Mouse (Mus musculus) neural tube, embryonic 14.5 days (tissue): Measurements from ENCODE around the gene Timm29. TPM values are rescaled to one million over a fixed set of nuclear protein-coding genes. Genes with fewer than 3 reads are reported as not detected.

Source experiments
- microRNA counts: library from miRNA; unstranded; fragments of <30 nt; microRNA quantifications from one replicate; lab custom pipeline; 2016
- microRNA-seq: library from miRNA; unstranded; fragments of <30 nt; microRNA quantifications from one replicate; pipeline ENCODE4, GENCODE M21; 2016
- polyA plus RNA-seq: library from polyadenylated mRNA; unstranded; fragments of >200 nt; fragmentation: Nextera tagmentation; extraction: Ambion mirVana; gene quantifications from 2 replicates; pipeline ENCODE4 v1.2.1, GENCODE M21; 2014

The Timm29 gene
- polyA plus RNA-seq, 1 experiment from 2014 or later: 73.0 TPM

MicroRNAs encoded within 50 kb of the gene (microRNA counts, 519-probe panel; counts per million panel counts)
- not detected for microRNA mmu-miR-1946b (lab: Ali Mortazavi, UCI)

Small RNA genes within 50 kb of the gene (microRNA-seq; reads per million reads assigned to microRNA genes)
- not detected for gene Mir1946b

Other genes starting within 250 kb of the Timm29 start
- gene Ilf3, start 224.9 kb upstream of the Timm29 start, polyA plus RNA-seq: 210 and 222 TPM in 2 replicates
- 43.7 and 48.9 TPM in 2 replicates for gene Qtrt1, start 180.9 kb upstream of the Timm29 start, polyA plus RNA-seq
- 53.1 and 59.4 TPM in 2 replicates for gene Dnm2, start 167.8 kb upstream of the Timm29 start, polyA plus RNA-seq
- 42.2 and 45.7 TPM in 2 replicates for gene Tmed1, start 82.5 kb upstream of the Timm29 start, polyA plus RNA-seq
- 2.5 and 3.0 TPM in 2 replicates for gene AB124611, start 66.5 kb upstream of the Timm29 start, polyA plus RNA-seq
- gene Carm1, start 45.8 kb upstream of the Timm29 start, polyA plus RNA-seq: 30.1 and 36.4 TPM in 2 replicates
- gene Yipf2, start 106 bp downstream of the Timm29 start, polyA plus RNA-seq: 20.3 and 21.8 TPM in 2 replicates
- gene Smarca4, start 23.4 kb downstream of the Timm29 start, polyA plus RNA-seq: 138 and 152 TPM in 2 replicates
- 7.3 and 8.3 TPM in 2 replicates for gene Ldlr, start 130.8 kb downstream of the Timm29 start, polyA plus RNA-seq
- 11.2 and 12.5 TPM in 2 replicates for gene Spc24, start 167.6 kb downstream of the Timm29 start, polyA plus RNA-seq
- gene Kank2, start 206.0 kb downstream of the Timm29 start, polyA plus RNA-seq: 1.3 and 2.4 TPM in 2 replicates
- 0.24 and 0.53 TPM in 2 replicates for gene Angptl8, start 242.8 kb downstream of the Timm29 start, polyA plus RNA-seq